Mouse (Mus musculus) cerebellum, adult 9-10 months (tissue): Measurements from ENCODE around the gene Nfix.
A peak's percentile ranks its signal among the peaks of the same experiment; 100 is the strongest.

Source experiments
- DNase-seq: peaks from one replicate; pipeline ENCODE4 v3.0.0; 2022

Nfix gene

DNA sequence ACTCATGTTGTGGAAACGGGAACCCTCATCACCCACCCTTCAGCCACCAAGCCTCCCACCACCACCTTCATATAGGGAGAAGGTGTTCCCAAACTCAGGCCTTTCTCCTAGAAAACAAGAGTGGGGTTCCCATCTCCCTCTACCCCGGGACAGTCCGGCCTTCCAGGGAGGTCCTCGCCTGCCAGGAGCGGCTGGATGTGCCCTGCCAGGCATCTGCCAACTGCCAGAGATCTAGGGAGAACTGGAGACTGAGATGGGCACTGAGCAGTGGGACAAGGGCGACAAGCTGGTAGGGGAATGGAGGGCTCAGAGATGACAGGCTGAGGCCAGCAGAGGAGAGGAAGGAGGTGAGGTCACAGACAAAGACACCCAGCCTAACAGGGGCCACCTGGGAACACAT is 66.2 kb downstream of the Nfix start:
- no peak for DNase-seq

DNA sequence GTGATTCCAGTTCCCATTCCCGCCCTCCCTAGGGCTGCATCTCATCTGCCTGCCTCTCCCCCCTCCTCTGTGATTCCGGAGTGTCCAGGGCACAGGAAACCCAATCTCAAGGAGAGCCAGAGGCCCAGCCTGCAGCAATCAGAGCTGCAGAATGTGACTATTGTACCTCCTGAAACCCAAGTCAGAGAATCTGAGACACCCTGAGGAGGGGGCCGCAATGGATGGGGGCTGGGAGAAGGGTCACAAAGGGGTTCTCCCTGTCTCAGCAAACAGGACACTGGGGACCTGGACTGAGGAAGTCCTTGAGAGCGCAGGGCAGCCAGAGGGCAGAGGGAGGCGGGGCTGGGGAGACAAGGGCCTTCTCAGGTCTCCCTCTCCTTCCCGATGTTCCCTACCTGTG is 67.1 kb downstream of the Nfix start:
- no peak for DNase-seq

DNA sequence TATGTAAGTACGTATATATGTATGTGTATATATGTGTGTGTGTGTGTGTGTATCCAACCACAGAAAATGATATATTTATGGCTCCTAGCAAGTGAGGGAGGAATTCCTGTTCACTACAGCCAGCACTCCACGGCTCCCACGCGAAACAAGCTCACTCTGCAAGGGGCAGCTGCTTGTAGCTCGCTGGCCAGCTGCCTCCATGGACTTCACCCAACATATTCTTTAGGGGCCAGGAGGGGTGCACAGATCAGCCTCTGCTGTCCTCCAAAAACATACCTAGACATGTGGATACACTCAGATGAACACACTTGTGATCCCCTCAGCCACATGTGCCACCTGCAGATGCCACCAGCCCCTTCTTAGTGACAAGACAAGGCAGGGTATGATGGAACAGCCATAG is 67.6 kb downstream of the Nfix start:
- DNase-seq, result no peak

DNA sequence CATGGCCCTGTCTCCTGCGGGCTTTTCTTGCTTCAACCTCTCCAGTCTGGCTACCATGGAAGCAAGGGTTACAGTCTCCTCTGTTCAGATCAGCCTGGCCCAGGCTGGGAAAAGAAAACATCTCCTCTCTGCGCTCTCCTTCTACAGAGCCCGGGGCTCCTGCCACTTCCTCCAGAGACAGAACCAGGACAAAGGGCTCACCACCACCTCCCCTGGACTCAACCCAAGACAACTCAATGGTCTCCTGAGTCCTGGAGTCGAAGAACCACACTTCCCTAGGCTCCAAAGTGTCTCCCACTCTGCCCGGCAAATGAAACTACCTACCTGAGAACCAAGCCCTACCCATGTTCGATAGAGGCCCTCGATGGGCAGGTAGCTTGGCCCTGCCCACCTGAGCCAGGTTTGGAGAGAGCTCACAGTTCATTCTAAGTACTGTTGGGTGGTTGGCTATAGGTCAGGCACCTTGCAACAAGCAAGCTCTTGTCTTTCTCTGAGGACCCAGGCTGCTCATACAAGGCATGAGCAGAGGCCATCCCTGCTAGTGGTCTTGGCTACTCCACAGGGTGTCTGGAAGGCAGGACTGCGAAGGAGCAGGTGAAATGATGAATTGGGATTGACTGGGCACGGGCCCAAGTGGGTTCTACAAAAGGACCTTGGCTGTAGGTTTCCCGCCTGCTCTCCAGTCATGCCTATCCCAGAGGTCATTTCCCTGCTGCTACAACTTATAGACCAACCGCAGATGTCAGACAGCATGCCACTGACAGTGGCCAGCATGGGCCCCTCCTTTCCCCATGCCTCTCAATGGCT is 68.6 kb downstream of the Nfix start:
- no peak for DNase-seq

DNA sequence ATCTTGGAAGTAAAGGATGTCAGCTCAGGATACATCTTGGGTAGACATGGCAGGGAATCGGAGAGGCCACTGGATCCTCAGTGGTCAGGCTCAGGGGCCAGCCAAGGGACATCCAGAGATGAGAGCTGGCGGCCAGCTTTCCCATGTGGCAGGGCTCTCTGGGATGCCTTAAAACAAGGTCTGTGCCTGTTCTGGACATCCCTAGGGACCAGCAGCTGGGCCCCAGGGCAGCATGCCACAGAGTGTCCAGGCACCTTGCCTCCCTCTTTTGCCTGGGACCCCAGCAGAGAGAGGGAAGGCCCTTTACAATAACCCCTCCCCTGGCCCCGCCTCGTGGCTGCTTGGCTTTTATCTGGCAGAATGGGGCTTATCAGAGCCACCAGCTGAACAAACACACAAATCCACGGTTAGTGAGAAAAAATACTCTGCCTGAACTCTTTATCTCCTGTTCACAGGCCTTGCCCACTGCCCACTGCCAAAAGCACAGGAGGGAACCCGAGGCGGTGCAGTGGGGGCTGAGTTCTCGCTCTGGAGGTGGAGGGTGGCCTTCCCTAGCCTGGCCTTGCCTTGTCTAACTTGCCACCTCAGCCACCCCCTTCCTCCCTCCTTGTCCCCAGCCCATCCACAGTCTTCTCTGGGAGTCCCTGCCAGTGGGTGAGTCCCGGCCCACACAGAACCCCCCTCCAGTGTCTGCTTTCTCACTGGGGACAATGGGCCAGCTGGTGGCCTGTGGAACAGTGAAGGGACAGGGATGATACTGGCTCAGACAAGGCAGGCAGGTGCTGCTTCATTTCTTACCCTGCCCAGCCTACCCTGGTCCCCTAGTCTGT is 69.4 kb downstream of the Nfix start:
- no peak for DNase-seq

DNA sequence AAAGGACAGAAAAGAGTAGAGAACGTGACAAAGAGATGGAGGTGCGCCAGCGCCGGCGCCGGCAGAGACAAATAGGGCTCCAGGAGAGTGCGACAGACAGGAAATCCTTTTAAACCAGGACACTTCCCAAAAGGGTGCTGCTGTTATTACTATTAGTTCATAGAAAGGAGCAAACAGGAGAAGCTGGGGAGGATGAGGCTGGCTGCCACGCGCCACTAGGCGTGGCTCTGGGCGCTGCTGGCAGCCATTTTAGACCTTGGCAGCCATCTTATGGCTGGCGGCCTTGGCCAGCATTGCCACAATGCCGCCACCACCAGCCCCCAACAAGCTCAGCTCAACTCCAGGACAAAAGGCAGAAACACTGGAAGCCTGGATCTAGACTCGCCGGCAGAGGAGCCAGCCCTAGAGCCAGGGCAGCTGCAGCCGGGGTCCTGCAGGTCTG is 70.2 kb downstream of the Nfix start:
- DNase-seq, result peak; percentile 76

DNA sequence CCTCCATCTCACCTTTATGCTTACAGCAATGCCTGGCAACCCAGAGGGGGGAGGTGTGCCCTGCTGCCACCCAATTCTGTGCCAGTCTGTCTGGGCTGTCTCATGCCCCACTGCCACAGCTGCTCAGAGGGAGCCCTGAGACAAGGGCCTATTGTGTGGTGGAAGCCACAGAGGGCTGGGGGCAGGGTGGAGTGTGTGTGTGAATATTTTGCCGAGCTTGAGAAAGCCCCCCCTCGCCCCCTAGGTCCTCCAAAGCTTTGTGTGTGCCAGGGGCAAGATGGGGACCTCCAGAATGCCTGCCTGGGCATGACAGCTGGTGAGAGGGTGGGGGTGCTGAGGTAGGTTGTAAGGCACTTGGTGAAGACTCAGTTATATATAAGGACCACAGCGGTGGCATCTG is 71.7 kb downstream of the Nfix start:
- DNase-seq, result peak; percentile 57

DNA sequence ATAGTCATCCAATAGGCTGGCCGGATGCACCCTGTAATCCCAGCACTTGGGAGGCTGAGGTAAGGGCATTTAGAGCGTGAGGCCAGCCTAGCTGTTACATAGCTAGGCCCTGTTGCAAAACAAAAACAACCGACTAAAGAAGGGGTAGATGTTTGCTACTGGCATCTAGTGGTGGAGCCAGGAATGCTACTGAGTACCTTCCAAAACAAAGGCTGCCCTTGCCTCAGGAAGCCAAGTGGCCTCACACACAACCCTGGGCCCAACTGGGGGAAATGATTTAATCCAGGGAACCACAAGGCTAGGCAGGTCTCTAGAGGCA is 74.2 kb downstream of the Nfix start:
- DNase-seq, result peak; percentile 73

DNA sequence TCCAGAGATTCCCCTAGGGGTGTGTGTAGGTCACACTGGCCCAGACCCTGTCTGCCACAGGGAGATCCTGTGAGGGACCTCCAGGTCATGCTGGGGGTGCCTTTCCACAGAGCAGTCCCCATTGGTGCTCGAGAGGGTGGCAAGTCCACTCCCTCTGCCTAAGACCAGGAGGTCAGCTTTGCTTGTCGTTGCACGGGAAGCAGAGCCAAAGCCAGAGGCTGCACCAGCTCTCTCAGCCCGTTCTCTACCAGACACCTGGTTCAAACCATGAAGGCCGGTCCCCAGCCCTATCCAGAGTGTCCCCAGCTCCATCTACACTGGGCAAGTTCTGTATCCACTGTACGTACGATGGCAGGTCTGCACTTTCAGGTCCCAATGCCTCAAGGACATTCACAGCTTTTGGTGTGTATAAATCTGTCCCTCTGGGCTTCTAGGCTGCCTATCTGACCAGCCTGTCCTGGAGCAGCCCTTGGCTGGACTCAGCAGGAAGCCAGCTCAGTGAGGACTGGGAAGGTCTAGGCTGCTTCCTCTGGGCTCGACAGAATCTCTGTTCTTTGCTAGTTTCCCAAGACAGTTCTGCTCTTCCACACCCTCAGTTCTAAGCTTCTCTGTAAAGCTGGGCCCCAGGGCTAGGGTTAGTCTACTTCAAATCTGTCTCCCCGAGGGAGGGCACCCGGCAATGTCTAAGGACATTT is 74.8 kb downstream of the Nfix start:
- DNase-seq, result no peak

DNA sequence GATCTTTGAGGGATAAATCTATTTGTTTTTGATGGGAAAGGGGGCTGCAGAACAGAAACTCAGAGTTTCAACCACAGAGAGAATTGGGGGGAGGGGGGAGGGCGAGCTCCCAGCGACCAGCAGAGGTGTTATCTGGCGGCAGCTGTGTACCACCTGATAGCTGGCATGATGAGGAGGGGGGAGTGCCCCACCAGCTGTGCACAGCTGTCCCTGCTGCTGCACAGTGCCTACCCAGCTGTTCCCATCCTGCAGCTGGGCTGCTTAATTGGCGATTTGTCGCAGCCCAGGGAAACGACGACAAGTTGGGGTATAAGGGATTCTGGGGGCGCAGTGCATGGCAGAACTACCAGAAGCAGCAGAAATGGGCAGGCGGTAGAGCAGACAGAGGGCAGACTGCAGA is 75.5 kb downstream of the Nfix start:
- no peak for DNase-seq

DNA sequence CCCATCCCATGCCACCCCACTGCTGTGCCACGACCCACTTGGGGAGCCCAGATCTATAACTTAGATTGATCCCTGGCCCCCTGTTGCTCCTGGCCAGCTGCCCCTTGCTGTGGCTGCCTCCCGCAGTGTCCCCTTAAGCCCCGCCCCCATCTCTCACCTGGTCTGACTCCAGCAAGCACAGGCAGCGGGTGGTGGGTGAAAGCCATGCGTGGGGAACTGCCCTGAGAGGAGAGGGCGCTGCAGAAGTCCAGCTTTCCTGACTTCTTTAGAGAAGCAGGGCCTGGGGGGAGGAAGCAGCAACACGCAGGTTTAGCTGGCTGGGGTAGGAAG is 76.6 kb downstream of the Nfix start:
- no peak for DNase-seq

DNA sequence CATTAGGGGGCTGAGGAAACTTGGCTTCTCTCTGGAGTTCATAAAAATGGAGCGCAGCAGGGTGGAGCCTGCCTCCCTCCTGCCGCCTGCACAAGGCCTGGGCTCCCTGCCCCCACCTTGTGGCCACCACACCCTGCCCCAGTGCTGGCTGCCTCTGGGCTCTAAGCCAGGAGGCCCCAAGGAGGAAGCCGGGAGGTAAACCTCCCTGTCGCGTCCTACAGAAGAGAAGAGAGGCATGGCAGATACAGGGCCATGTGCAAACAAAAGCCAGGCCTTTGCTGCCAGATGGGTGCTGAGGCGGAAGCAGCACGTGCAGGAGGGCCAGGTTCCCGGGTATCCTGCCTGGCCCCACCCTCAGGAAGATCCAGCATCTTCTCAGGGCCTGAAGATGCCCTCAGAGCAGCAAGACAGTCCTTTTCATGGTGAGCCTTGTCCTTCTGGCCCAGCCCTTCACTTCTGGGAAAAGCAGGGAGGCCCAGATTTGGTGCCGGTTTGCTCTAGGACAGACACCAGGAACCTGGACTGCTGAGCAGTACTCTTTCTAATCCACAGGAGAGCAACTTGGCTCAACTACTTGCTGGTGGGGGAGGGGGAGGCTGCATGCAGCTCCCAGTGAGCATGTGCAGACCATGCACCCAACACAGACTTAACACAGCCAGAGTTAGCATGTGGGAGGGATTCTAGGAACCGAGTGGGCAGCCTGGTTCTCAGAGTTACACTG is 77.1 kb downstream of the Nfix start, which contains the start of gene G430095P16Rik:
G430095P16Rik (plus strand) TSS at position 158 of the 721 bp plus-strand sequence.
- no peak for DNase-seq

DNA sequence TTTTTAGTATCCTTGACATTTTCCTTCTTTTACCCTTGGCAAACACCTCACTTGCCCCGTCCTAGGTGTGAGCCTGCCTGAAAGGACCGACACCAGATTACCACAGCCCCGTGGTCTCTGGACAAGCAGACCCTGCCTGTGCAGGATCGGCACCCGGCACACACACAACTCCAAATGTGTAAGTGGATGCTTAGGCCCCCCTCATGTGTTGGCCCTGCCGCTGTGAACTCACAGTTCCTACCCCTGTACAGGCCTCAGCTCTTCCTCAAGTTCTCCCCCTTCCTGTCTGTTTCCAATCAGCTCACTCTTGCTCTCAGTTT is 77.7 kb downstream of the Nfix start:
- DNase-seq, result no peak

DNA sequence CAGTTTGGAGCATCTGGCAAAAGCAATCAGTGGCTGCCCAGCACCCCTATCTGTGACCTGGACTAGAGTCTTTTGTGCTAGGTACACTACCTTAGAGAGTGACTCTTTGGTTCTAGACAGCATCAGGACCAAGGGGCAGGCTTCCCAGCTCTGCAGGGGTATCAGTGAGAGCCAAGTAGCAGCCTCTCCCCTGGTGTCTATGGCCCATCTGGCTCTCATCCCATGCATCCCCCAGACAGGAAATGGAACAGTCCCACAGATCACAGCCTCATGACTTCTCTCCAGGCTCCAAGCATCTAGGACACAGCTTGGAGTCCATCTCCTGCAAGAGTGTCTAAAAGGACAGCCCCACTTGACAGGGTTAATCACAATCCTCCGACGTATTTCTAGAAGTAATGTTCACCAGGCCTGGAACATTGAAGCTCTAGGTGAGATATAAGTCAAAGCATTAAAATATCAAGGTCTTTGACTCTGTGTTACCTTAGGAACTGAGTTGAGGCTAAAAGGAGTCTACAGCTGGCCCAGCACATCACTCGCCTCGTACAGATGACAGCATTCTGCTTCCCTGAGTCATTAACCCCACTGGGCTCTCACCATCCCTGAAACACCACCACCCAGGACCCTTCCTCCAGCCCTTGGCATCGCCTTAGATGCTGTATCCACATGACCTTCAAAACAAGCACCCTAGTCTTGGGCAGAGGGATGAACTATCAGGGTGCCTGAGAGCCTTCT is 81.0 kb downstream of the Nfix start:
- no peak for DNase-seq

DNA sequence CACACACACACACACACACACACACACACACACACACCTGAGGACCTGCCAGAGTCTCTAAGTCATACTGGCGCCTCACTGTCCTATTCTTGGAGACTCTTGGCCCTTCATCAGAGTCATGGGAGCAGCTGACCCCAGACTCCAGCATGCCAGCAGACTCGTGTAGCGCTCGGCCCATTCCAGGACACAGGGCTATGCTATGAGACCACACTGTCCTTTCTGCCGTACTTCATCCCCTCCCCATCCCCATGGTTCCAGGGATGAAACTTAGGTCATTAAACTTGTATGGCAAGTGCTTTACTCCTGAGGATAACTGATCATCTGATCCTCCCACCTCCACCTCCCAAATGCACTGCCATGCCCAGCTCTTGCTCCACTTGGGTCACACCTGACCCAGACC is 81.7 kb downstream of the Nfix start:
- no peak for DNase-seq

DNA sequence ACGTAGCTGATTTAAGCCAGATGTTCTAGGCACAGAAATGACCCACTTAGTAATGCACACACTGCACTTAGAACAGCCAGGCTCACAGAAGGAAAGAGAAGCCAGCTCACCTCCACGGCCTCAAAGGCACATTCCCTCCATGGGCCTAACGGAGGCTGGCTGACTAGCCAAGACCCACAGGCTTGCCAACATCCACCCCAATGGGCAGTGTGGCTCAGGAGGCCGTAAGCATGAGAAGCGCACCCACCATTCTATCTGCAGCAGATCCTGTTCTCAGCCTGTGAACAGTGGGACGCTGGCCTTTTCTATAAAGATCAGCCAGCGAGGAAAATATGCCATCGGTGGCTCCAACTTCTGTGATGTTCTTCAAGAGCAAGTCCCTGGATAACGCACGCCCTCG is 83.4 kb downstream of the Nfix start:
- no peak for DNase-seq

DNA sequence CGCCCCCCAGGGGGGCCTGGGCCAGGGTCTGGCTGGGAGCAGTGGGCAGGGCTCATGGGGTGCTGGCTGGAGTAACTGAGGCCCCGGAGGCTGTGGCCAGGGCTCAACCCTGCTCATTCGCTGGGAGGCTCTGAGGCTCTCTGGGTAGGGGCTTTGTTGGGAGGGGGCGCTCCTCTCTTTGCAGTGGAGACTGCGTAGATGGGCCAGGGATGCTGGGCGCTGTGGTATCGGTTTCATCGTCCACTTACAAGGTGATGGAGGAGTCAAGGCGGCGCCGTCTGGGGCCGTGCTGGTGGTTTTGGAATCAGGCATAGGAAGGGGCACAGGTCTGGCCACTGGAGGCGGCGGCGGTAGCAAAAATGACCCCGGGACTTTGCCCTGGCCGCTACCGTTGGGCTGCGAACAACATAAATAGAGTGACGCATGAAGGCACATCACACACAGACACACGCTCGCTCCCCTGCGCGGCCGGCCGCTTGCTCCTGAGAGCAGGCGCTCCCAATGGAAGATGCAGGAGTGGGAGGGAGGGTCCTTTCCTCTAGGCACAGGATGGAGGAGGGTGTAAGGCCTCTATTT is 84.2 kb downstream of the Nfix start:
- no peak for DNase-seq

DNA sequence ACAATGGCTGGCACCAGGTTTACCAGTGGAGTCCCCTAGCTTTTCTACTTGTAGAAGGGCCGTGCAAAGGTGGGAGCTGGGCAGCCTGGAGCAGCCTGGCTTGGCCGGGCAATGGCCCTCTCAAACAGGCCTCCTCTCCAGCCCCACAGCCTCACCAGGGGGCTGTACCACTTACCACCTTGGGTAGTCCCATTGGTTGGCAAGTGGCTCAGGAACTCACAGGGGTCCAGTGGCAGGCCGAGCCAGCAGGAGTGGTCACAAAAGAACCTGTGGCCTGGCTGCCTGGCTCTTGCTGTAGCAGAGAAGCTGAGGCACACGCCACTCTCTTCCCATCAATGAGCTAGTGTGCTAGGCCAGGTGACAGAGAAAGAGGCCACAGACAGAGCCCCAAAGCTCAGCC is 86.0 kb downstream of the Nfix start:
- no peak for DNase-seq

DNA sequence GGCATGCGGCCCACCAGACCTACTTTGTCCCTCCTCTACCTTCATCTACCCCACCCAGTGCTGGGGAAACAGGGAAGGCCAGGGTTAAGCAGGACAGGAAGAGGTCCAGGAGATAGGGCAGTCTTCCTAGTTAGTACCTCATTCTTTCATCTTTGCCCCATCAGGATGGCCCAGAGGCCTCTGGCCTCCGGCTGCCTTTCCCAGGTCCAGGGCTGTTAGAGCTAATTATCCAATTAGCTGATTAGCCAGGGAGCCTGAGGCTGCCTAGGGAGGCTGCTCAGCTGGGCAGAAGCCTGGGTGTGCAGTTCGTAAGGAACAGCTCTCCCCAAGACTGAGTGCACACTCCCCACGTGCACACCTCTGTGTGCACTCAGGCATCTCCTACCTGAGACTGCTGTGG is 86.8 kb downstream of the Nfix start:
- no peak for DNase-seq

DNA sequence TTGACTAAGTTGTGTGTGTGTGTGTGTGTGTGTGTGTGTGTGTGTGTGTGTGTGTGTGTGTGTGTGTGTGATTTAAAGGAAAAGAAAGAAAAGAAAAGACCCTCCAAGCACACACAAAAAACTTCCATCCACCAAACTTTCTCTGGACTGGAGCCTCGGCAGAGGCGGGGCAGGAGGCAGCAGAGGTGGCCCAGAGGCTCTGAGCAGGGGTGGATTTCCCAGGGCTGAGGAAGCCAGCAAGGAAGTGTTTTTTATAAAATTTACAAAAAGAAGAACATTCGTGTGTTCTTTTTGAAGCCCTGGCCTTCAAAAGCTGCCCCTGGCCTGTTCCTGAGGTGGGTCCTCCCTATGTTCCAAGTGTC is 87.4 kb downstream of the Nfix start:
- DNase-seq, result no peak

DNA sequence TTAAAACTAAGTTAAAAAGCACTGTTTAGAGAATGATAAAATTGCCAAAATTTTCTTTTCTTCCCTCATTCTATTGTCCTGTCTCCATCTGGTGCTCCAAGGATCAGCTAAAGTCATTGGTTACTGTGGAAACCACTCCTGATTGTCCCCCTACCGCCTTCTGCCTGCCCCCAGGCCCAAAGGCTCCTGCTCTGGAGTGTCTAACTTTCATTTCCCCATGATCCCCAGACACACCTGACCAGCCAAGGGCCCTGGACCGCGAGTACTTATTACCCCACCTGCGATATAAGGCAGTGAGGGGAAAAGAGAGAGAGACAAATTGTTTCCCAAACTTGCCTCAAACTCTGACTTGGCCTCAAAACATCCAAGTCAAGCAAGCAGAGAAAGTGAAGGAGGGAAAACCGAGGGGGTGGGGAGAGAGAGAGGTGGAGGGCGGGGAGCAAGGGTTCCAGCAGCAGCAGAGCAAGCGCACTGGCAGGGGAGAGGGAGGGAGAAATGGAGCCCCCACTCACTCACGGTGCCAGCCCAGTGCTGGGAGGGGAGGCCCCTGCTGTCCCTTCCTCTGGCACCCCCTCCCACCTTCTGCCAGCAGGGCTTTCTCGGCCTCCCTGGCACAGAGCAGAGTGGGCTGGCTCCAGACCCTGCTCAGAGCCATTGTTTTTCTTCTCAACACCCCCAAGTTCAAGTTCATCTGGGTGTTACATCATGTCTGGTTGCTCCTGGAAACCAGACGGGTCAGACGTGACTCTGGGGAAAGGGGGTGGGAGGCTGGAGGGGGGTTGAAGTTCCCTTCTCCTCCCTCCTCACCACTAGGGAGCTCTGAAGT is 88.0 kb downstream of the Nfix start:
- no peak for DNase-seq

DNA sequence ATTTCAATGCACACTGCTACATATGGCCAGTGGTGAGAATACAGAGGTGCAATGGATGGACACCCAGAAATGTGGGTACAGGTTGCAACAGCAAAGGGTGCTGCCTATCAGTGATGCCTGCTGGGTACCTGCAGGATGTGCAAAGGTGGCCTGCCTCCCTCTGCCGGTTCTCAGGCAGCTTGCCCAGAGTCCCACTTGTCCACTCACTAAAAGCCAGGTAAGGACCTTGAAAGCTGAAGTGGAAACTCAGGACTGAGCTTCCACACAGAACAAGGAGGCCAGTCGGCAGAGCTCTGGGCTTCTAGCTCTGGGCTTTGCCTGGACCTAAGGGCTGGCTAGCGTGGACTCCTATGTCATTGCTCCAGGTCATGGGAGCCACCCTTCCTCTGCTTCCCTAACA is 88.8 kb downstream of the Nfix start:
- no peak for DNase-seq
